Mouse (Mus musculus) ES-Bruce4 (cell line): ENCODE measurements around the gene Itk.

ENCODE experiments used
- CTCF ChIP-seq: IDR thresholded peaks from one replicate; pipeline ENCODE4 v1.8.1; 2011; ENCODE audit warnings: low read depth, low read length
- EP300 ChIP-seq: IDR thresholded peaks from 2 replicates; pipeline ENCODE4 v1.6.1; 2011; ENCODE audit warnings: low read depth, low read length; ENCODE audit not compliant: insufficient read depth

DNA sequence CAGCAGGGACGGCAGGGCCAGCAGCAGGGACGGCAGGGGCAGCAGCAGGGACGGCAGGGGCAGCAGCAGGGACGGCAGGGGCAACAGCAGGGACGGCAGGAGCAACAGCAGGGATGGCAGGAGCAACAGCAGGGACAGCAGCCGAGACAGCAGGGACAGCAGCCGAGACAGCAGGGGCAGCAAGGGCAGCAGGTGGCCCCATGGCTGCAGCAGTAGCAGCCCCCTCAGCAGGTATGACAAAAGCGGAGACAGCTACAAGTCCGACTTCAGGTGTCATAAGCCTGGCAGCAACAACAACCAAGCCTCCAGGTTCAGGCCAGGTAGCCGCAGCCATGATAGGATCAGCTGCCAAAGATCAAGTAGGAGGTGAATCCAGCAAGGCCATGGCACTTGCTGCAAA is 17.4 kb upstream of the Itk start:
- TF ChIP-seq CTCF (no peak), EP300 (no peak)
